Mouse (Mus musculus): ENCODE measurements around the gene Aqp9. TPM values are rescaled to one million over a fixed set of nuclear protein-coding genes. Genes with fewer than 3 reads are reported as not detected.
"Not testable (repeated sequence)": the region's sequence is repeated elsewhere in the genome, so short reads cannot be mapped to it uniquely, and the experiment has no call there.

Aqp9 gene
- polyA plus RNA-seq, 1 experiment from 2014 or later = 0.51 TPM

GRCm38 (mm10) chr9:71133190-71133589 is 35.3 kb downstream of the Aqp9 start:
- Histone ChIP-seq H3K9me3 (replicated peaks; ENCODE audit: control insufficient read depth, low read length) (no peaks in the 10 kb centered on the region), H3K27me3 (ENCODE audit: control insufficient read depth, insufficient read depth, low read length) (no peaks in the 10 kb centered on the region), H3K4me1 (ENCODE audit: control insufficient read depth, insufficient read depth, low read length) (no peaks in the 10 kb centered on the region), H3K27ac (ENCODE audit: low read length) (no peak overlapping the region), H3K36me3 (ENCODE audit: control insufficient read depth, insufficient read depth) (no peaks in the 10 kb centered on the region), H3K4me3 (ENCODE audit: low read length) (no peak overlapping the region), H3K4me2 (ENCODE audit: low read depth, low read length) (no peak overlapping the region), H3K9ac (ENCODE audit: low read length) (no peak overlapping the region)
- no peak for ATAC-seq (replicated peaks; ENCODE audit: extremely low read depth, insufficient read depth, low FRiP score)
- WGBS = 88% methylated on average over 5 of the region's 5 CpGs

DNA sequence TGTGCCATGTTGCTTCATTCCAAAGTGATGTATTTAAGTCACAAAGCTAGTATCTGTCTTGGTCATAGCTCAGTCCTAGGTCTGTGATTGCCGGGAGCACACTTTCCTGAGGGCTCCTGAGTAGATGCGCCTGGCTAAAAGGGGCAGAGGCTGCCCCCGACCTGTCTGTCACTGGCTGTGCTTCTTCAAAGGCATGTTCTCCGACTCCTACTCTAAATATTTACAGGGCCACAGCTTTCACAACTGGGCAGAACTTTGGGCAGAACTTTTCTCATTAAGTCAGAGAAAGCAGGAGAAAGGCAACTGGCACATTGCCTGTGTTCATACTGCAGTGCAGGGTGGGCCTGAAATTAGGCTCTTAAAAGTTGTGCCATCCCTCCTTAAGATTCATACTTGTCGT is 36.7 kb downstream of the Aqp9 start:
- H3K9me3 ChIP-seq (replicated peaks; ENCODE audit: control insufficient read depth, low read length) = no peaks in the 10 kb centered on the region
- H3K4me3 ChIP-seq (ENCODE audit: low read length) = no peak overlapping the region
- no peak overlapping the region for H3K27ac ChIP-seq (ENCODE audit: low read length)
- no peaks in the 10 kb centered on the region for H3K4me1 ChIP-seq (ENCODE audit: control insufficient read depth, insufficient read depth, low read length)
- ATAC-seq (replicated peaks; ENCODE audit: extremely low read depth, insufficient read depth, low FRiP score) = no peak
- 58% methylated on average over 5 of the region's 5 CpGs for WGBS
- no peaks in the 10 kb centered on the region for H3K27me3 ChIP-seq (ENCODE audit: control insufficient read depth, insufficient read depth, low read length)
- H3K4me2 ChIP-seq (ENCODE audit: low read depth, low read length) = no peak overlapping the region
- H3K9ac ChIP-seq (ENCODE audit: low read length) = no peak overlapping the region
- no peaks in the 10 kb centered on the region for H3K36me3 ChIP-seq (ENCODE audit: control insufficient read depth, insufficient read depth)

- no peak overlapping the region for H3K27ac ChIP-seq (ENCODE audit: low read length)
- ATAC-seq (replicated peaks; ENCODE audit: extremely low read depth, insufficient read depth, low FRiP score) = no peak
- no peaks in the 10 kb centered on the region for H3K4me1 ChIP-seq (ENCODE audit: control insufficient read depth, insufficient read depth, low read length)
- H3K36me3 ChIP-seq (ENCODE audit: control insufficient read depth, insufficient read depth) = no peaks in the 10 kb centered on the region
- no peak overlapping the region for H3K4me2 ChIP-seq (ENCODE audit: low read depth, low read length)
- H3K9ac ChIP-seq (ENCODE audit: low read length) = no peak overlapping the region
- WGBS = 52% methylated on average over 5 of the region's 5 CpGs
- no peaks in the 10 kb centered on the region for H3K9me3 ChIP-seq (replicated peaks; ENCODE audit: control insufficient read depth, low read length)
- H3K4me3 ChIP-seq (ENCODE audit: low read length) = no peak overlapping the region
- 0 out of 2 replicates have a peak, but pooled peaks cover 2% of the 10 kb centered on the region for H3K27me3 ChIP-seq (ENCODE audit: control insufficient read depth, insufficient read depth, low read length)
Observed at GRCm38 (mm10) chr9:71128911-71129310, 39.6 kb downstream of the Aqp9 start.

GRCm38 (mm10) chr9:71126205-71126604 is 42.3 kb downstream of the Aqp9 start:
- 8% methylated on average over 2 of the region's 2 CpGs for WGBS
- H3K9me3 ChIP-seq (replicated peaks; ENCODE audit: control insufficient read depth, low read length) = 0 out of 2 replicates have a peak, but pooled peaks cover 2% of the 10 kb centered on the region
- no peak for ATAC-seq (replicated peaks; ENCODE audit: extremely low read depth, insufficient read depth, low FRiP score)
- H3K9ac ChIP-seq (ENCODE audit: low read length) = no peak overlapping the region
- no peaks in the 10 kb centered on the region for H3K4me1 ChIP-seq (ENCODE audit: control insufficient read depth, insufficient read depth, low read length)
- no peaks in the 10 kb centered on the region for H3K36me3 ChIP-seq (ENCODE audit: control insufficient read depth, insufficient read depth)
- H3K27me3 ChIP-seq (ENCODE audit: control insufficient read depth, insufficient read depth, low read length) = 0 out of 2 replicates have a peak, but pooled peaks cover 2% of the 10 kb centered on the region
- no peak overlapping the region for H3K27ac ChIP-seq (ENCODE audit: low read length)
- no peak overlapping the region for H3K4me3 ChIP-seq (ENCODE audit: low read length)
- H3K4me2 ChIP-seq (ENCODE audit: low read depth, low read length) = no peak overlapping the region

DNA sequence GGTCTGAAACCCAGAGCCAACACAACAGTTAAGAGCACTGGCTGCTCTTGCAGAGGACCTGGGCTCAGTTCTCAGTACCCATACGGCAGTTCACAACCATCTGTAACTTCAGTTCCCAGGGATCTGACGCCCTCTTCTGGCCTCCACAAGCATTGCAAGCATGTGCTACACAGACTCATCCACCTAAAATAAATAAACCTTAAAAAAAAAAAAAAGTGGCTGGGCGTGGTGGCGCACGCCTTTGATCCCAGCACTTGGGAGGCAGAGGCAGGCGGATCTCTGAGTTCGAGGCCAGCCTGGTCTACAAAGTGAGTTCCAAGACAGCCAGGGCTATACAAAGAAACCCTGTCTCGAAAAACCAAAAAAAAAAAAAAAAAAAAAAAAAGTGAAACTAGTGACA is 45.4 kb downstream of the Aqp9 start:
- WGBS = 85% methylated on average over 7 of the region's 8 CpGs
- not testable (repeated sequence) for H3K4me2 ChIP-seq (ENCODE audit: low read depth, low read length); H3K27me3 ChIP-seq (ENCODE audit: control insufficient read depth, insufficient read depth, low read length); H3K27ac ChIP-seq (ENCODE audit: low read length); H3K4me1 ChIP-seq (ENCODE audit: control insufficient read depth, insufficient read depth, low read length); ATAC-seq (replicated peaks; ENCODE audit: extremely low read depth, insufficient read depth, low FRiP score); H3K4me3 ChIP-seq (ENCODE audit: low read length); H3K9ac ChIP-seq (ENCODE audit: low read length); H3K9me3 ChIP-seq (replicated peaks; ENCODE audit: control insufficient read depth, low read length); H3K36me3 ChIP-seq (ENCODE audit: control insufficient read depth, insufficient read depth)

DNA sequence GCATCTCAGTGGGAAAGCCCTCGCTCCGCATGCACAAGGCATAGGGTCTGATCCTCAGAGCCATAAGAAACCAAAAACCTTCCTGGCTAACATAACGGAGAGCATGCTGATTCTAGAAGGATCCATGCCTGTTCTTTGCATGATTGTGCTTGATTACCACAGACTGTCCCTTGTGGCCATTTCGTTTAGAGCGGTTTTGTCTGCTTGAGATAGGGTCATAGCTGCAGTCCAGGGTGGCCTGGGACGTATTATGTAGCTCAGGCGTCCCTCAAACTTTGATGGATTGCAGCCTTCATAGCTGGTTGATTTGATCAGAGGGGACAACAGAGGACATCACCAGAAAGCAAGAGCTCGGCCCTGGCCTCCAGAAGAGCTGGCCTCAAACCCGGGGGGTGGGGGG is 47.6 kb downstream of the Aqp9 start:
- no peak for ATAC-seq (replicated peaks; ENCODE audit: extremely low read depth, insufficient read depth, low FRiP score)
- H3K4me3 ChIP-seq (ENCODE audit: low read length) = no peak overlapping the region
- 0 out of 2 replicates have a peak, but pooled peaks cover 2% of the 10 kb centered on the region for H3K9me3 ChIP-seq (replicated peaks; ENCODE audit: control insufficient read depth, low read length)
- H3K27me3 ChIP-seq (ENCODE audit: control insufficient read depth, insufficient read depth, low read length) = no peaks in the 10 kb centered on the region
- no peak overlapping the region for H3K27ac ChIP-seq (ENCODE audit: low read length)
- H3K4me1 ChIP-seq (ENCODE audit: control insufficient read depth, insufficient read depth, low read length) = no peaks in the 10 kb centered on the region
- 69% methylated on average over 9 of the region's 9 CpGs for WGBS
- H3K36me3 ChIP-seq (ENCODE audit: control insufficient read depth, insufficient read depth) = no peaks in the 10 kb centered on the region
- no peak overlapping the region for H3K4me2 ChIP-seq (ENCODE audit: low read depth, low read length)
- H3K9ac ChIP-seq (ENCODE audit: low read length) = no peak overlapping the region

GRCm38 (mm10) chr9:71113166-71113565 is 55.3 kb downstream of the Aqp9 start:
- no peaks in the 10 kb centered on the region for H3K9me3 ChIP-seq (replicated peaks; ENCODE audit: control insufficient read depth, low read length)
- H3K4me1 ChIP-seq (ENCODE audit: control insufficient read depth, insufficient read depth, low read length) = no peaks in the 10 kb centered on the region
- no peak overlapping the region for H3K9ac ChIP-seq (ENCODE audit: low read length)
- no peaks in the 10 kb centered on the region for H3K27me3 ChIP-seq (ENCODE audit: control insufficient read depth, insufficient read depth, low read length)
- WGBS = 76% methylated on average over 6 of the region's 6 CpGs
- no peak overlapping the region for H3K27ac ChIP-seq (ENCODE audit: low read length)
- no peaks in the 10 kb centered on the region for H3K36me3 ChIP-seq (ENCODE audit: control insufficient read depth, insufficient read depth)
- ATAC-seq (replicated peaks; ENCODE audit: extremely low read depth, insufficient read depth, low FRiP score) = no peak
- no peak overlapping the region for H3K4me2 ChIP-seq (ENCODE audit: low read depth, low read length)
- no peak overlapping the region for H3K4me3 ChIP-seq (ENCODE audit: low read length)

DNA sequence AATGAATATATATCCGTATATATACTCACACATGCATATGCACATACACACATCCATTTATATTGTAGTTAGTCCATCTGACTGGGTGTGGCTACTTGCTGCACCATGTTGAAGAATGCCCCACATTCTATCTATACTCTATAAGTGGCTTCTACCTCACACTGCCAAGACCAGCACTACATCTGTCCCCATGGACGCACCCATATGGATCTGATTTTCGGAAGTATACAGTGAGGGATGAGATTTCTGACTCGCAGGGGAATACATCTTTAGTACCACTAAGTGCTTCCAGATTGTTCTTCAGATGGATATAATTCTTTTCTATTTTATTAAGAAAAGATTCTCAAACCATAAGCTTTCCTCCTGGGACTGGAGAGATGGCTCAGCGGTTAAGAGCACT is 65.0 kb downstream of the Aqp9 start:
- Histone ChIP-seq H3K4me1 (ENCODE audit: control insufficient read depth, insufficient read depth, low read length) (no peaks in the 10 kb centered on the region), H3K9me3 (replicated peaks; ENCODE audit: control insufficient read depth, low read length) (no peaks in the 10 kb centered on the region), H3K27ac (ENCODE audit: low read length) (no peak overlapping the region), H3K9ac (ENCODE audit: low read length) (no peak overlapping the region), H3K4me3 (ENCODE audit: low read length) (no peak overlapping the region), H3K36me3 (ENCODE audit: control insufficient read depth, insufficient read depth) (no peaks in the 10 kb centered on the region), H3K4me2 (ENCODE audit: low read depth, low read length) (no peak overlapping the region), H3K27me3 (ENCODE audit: control insufficient read depth, insufficient read depth, low read length) (no peaks in the 10 kb centered on the region)
- no peak for ATAC-seq (replicated peaks; ENCODE audit: extremely low read depth, insufficient read depth, low FRiP score)
- WGBS = 89% methylated on average over 5 of the region's 5 CpGs

DNA sequence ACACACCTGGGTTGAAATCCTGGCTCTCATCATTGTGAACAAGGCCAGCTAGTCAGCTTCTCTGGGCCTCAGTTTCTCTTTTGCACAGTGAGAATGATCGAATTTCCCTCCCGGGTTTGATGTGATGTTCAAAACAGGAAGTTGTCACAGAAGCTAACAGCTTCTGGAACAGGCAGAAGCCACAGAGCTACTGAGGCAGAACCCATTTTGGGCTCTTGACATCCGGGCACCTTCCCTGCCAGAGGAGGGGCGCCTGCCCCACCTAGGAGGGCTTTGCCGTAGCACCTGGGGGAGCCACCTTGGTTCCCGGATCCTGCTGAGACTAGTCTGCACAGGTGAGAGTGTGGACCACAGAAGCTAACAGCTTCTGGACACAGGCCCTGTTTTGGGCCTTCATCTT is 74.4 kb downstream of the Aqp9 start:
- Histone ChIP-seq H3K27ac (ENCODE audit: low read length) (no peak overlapping the region), H3K4me1 (ENCODE audit: control insufficient read depth, insufficient read depth, low read length) (no peaks in the 10 kb centered on the region), H3K36me3 (ENCODE audit: control insufficient read depth, insufficient read depth) (no peaks in the 10 kb centered on the region), H3K4me3 (ENCODE audit: low read length) (no peak overlapping the region), H3K27me3 (ENCODE audit: control insufficient read depth, insufficient read depth, low read length) (no peaks in the 10 kb centered on the region), H3K4me2 (ENCODE audit: low read depth, low read length) (no peak overlapping the region), H3K9ac (ENCODE audit: low read length) (no peak overlapping the region), H3K9me3 (replicated peaks; ENCODE audit: control insufficient read depth, low read length) (no peaks in the 10 kb centered on the region)
- WGBS = 71% methylated on average over 6 of the region's 6 CpGs
- no peak for ATAC-seq (replicated peaks; ENCODE audit: extremely low read depth, insufficient read depth, low FRiP score)

DNA sequence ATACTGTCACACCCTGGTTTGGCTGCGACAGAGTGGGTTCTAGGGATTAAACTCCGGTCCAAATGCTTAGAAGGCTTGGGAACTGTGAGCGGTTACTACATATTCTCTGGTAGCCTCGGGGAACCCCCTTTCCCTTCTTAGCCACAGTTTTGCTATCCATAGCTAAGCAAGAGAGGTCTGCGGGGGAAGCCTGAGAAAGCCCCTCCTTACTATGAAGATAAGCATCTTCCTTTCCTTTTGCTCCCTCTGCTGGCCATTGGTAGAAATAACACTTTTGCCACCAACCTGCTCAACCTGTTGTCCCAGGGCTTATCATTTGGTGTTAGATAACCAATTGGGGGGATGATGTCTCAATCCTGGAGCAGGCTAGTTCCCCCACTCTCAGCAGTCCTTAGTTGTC is 76.4 kb downstream of the Aqp9 start:
- Histone ChIP-seq H3K36me3 (ENCODE audit: control insufficient read depth, insufficient read depth) (no peaks in the 10 kb centered on the region), H3K9me3 (replicated peaks; ENCODE audit: control insufficient read depth, low read length) (no peaks in the 10 kb centered on the region), H3K4me2 (ENCODE audit: low read depth, low read length) (no peak overlapping the region), H3K9ac (ENCODE audit: low read length) (no peak overlapping the region), H3K4me1 (ENCODE audit: control insufficient read depth, insufficient read depth, low read length) (no peaks in the 10 kb centered on the region), H3K27ac (ENCODE audit: low read length) (no peak overlapping the region), H3K4me3 (ENCODE audit: low read length) (no peak overlapping the region), H3K27me3 (ENCODE audit: control insufficient read depth, insufficient read depth, low read length) (no peaks in the 10 kb centered on the region)
- ATAC-seq (replicated peaks; ENCODE audit: extremely low read depth, insufficient read depth, low FRiP score) = no peak
- 76% methylated on average over 5 of the region's 5 CpGs for WGBS

All from heart, embryonic 16.5 days (tissue).